Mouse (Mus musculus) heart, adult 2 months (tissue): Measurements from ENCODE around the gene Ascl1.

Experiments
- CTCF ChIP-seq: fragments of 200-600 bp; IDR thresholded peaks from 2 replicates; pipeline ENCODE4 v1.8.1; 2022; ENCODE audit warnings: antibody characterized with exemption, mild to moderate bottlenecking, moderate library complexity
- EP300 ChIP-seq: fragments of 200-500 bp; IDR thresholded peaks from 2 replicates; pipeline ENCODE4 v1.6.1; 2011; ENCODE audit warnings: low read depth, low read length, control low read depth; ENCODE audit not compliant: insufficient read depth
- POLR2A ChIP-seq: fragments of 200-500 bp; IDR thresholded peaks from 2 replicates; pipeline ENCODE4 v1.6.1; 2011; ENCODE audit warnings: mild to moderate bottlenecking, low read depth, low read length, control low read depth; ENCODE audit not compliant: insufficient read depth

- TF ChIP-seq CTCF (0 out of 2 replicates have a peak, but pooled peaks have one; percentile 10), POLR2A (no peak), EP300 (no peak)
These were observed 8.8 kb upstream of the Ascl1 start for GRCm38 (mm10) chr10:87502283-87502682.
